Mouse (Mus musculus) right cerebral cortex, postnatal 14 days (tissue): ENCODE results near the gene Tspan18.

Experiments used
- DNase-seq: peaks from one replicate; pipeline ENCODE4 v3.0.0; 2022

Gene Tspan18

GRCm38 (mm10) chr2:93335996-93336395 lies 1.7 kb upstream of the Tspan18 start:
- no peak for DNase-seq

- peak; percentile 86 for DNase-seq
These were observed 976 bp downstream of the Tspan18 start for GRCm38 (mm10) chr2:93333241-93333816.

GRCm38 (mm10) chr2:93332277-93332676 lies 2.0 kb downstream of the Tspan18 start:
- DNase-seq = no peak

GRCm38 (mm10) chr2:93331121-93331520 lies 3.2 kb downstream of the Tspan18 start:
- DNase-seq = no peak

- no peak for DNase-seq
These were observed 5.2 kb downstream of the Tspan18 start for GRCm38 (mm10) chr2:93329120-93329519.

- DNase-seq = no peak
These were observed 6.3 kb downstream of the Tspan18 start for GRCm38 (mm10) chr2:93327915-93328555.

GRCm38 (mm10) chr2:93324681-93325080 lies 9.6 kb downstream of the Tspan18 start:
- no peak for DNase-seq

- DNase-seq = no peak
These were observed 12.4 kb downstream of the Tspan18 start for GRCm38 (mm10) chr2:93321946-93322345.

- DNase-seq = no peak
These were observed 14.0 kb downstream of the Tspan18 start for GRCm38 (mm10) chr2:93320267-93320666.

GRCm38 (mm10) chr2:93319598-93319997 lies 14.7 kb downstream of the Tspan18 start:
- DNase-seq = no peak

- no peak for DNase-seq
These were observed 15.4 kb downstream of the Tspan18 start for GRCm38 (mm10) chr2:93318781-93319349.

- DNase-seq = no peak
These were observed 20.3 kb downstream of the Tspan18 start for GRCm38 (mm10) chr2:93313768-93314632.

GRCm38 (mm10) chr2:93312458-93312857 lies 21.8 kb downstream of the Tspan18 start:
- DNase-seq = no peak

GRCm38 (mm10) chr2:93309724-93310413 lies 24.4 kb downstream of the Tspan18 start:
- DNase-seq = no peak

- no peak for DNase-seq
These were observed 27.4 kb downstream of the Tspan18 start for GRCm38 (mm10) chr2:93306898-93307297.

GRCm38 (mm10) chr2:93304273-93304634 lies 30.1 kb downstream of the Tspan18 start:
- DNase-seq = no peak

GRCm38 (mm10) chr2:93303585-93304272 lies 30.6 kb downstream of the Tspan18 start:
- DNase-seq = no peak

- no peak for DNase-seq
These were observed 31.1 kb downstream of the Tspan18 start for GRCm38 (mm10) chr2:93303260-93303584.

- no peak for DNase-seq
These were observed 36.6 kb downstream of the Tspan18 start for GRCm38 (mm10) chr2:93297656-93298055.

GRCm38 (mm10) chr2:93291186-93291926 lies 42.9 kb downstream of the Tspan18 start:
- no peak for DNase-seq

- DNase-seq = no peak
These were observed 43.8 kb downstream of the Tspan18 start for GRCm38 (mm10) chr2:93290345-93291118.
